Comparison of ENCODE assay signal across 13 mouse cellular contexts in the genomic region with DNA sequence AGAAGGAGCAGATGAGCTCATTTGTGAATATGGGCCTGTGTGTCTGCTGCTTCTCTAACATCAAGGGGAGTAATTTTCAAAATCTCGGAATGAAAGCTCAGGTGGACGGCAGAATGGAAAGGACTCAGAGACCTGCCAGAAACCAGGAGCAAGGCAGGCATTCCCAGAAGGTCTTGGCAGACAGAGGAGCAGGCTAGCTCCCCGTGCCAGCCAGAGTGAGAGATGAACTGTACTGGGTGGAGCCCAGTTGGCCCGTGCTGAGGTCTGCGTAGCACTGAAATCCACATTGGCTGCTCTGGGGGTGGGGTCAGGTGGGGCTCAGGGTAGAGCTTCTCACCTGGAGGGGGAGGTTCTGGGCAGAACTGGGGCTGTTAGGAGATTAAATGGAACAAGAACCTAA. TPM values are rescaled to one million over a fixed set of nuclear protein-coding genes. Genes with fewer than 3 reads are reported as not detected.
A peak's percentile ranks its signal among the peaks of the same experiment; 100 is the strongest.
DNase-seq lines count a peak whose midpoint lies in the region.
"Had no signal": no experiment of that assay in that cellular context is flagged by ENCODE, and none has a peak within 500 bp of the region (broad histone marks: within the 10 kb centered on the region; RNA-seq: fewer than 3 reads in every experiment).

No protein-coding gene starts in this region.

- DNase-seq in adrenal gland, postnatal 25 days: peak; percentile 20
- no peak for DNase-seq in adrenal gland, adult 18-20 months (ENCODE audit: low spot score in 2 of 2)
- DNase-seq in heart, postnatal 10 days: peak; percentile 35 to 40
- no peak for DNase-seq in heart, adult 8-10 months (ENCODE audit: low spot score)
- peak; percentile 75 to 85 for DNase-seq in cerebellum, postnatal 25 days
- DNase-seq in skeletal muscle tissue, adult 2 months (ENCODE audit: low read depth, low spot score): peak; percentile 64
- no peak for DNase-seq in left cerebral cortex, adult 9 months (ENCODE audit: low spot score in 2 of 2)
- DNase-seq in urinary bladder, postnatal 25 days (ENCODE audit: low spot score): no peak
- DNase-seq: heart, postnatal 4 days; kidney, adult 8-10 months; layer of hippocampus, postnatal 36 days; lung, postnatal 14 days; thymus, postnatal 36 days had no signal

- intact Hi-C loops in heart, postnatal 10 days (cut with DNase I): no loop called here

RNA-seq across cellular contexts. Expression of gene Pcnx, which starts 16.3 kb away (rescaled TPM):
- total RNA-seq in adrenal gland, postnatal 25 days (2021): 64.0 and 72.0 TPM in 2 replicates
- total RNA-seq in adrenal gland, adult 18-20 months (2021): 10 to 100 TPM; 56.9 to 59.2 TPM
- 10 to 100 TPM; 79.2 to 79.6 TPM for total RNA-seq in heart, postnatal 10 days (2021)
- 10 to 100 TPM; 53.7 to 77.4 (median 69.0) TPM for total RNA-seq in heart, adult 8-10 months (2022)

Comparison
In these comparisons a context has a peak if more than half of its experiments do, and no peak if none do; other contexts are left out.
1. DNase-seq: peak in adrenal gland, postnatal 25 days (single experiment), heart, postnatal 10 days (2 of 2), cerebellum, postnatal 25 days (2 of 2) and skeletal muscle tissue, adult 2 months (single experiment); none in adrenal gland, adult 18-20 months (0 of 2), heart, adult 8-10 months (single experiment), left cerebral cortex, adult 9 months (0 of 2) and urinary bladder, postnatal 25 days (single experiment).